Mouse (Mus musculus): ENCODE measurements around the gene Acaca. TPM values are rescaled to one million over a fixed set of nuclear protein-coding genes. Genes with fewer than 3 reads are reported as not detected.

The Acaca gene
- polyA plus RNA-seq, 1 experiment from 2014 or later, result 20.5 TPM

DNA sequence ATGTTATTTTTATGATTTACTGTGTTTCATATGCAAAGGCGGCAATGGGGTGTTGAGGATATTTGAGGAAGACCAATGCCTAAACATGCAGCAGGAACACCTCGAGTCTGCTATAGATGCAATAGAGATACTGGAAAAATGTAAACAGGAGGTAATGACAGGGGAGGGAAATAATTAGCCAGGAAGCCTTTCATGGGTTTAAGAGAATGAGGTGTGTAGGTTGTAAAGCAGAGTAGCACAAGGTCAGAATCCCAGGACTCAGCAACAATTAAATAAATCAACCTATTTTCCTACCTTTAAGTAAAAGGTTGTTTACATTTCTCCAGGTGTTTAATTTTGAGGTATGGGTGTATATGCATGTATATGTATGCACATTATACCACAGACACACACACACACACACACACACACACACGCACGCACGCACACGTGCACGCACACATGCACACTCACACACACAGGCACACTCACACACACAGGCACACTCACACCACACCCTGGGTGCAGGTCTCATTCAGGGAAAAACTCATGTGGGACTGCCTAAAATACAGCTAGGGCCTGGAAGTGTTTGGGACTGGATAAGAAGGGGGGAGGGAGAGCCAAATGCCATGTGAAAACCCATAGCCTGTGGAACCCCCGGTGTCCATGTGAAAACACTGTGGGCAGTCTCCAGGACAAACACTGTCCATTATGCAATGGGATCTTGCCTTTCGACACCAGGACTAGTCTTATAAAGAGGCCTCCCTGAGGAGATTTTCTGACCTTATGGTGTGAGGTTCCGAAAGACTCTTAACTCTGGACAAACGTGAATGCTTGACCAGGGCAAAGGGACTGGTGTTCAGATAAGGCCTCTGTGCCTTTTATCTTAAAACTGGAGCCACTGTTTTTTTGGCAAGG lies 43.3 kb downstream of the Acaca start:
- WGBS, result 62% methylated on average over 11 of the region's 11 CpGs
- Histone ChIP-seq H3K9ac (no peak overlapping the region), H3K4me2 (no peak overlapping the region), H3K4me3 (ENCODE audit: low read depth, low read length) (no peak overlapping the region), H3K27ac (ENCODE audit: low read depth) (no peak overlapping the region), H3K4me1 (ENCODE audit: insufficient read depth) (no peaks in the 10 kb centered on the region), H3K9me3 (ENCODE audit: low read depth, low read length) (no peaks in the 10 kb centered on the region), H3K36me3 (ENCODE audit: insufficient read depth) (no peaks in the 10 kb centered on the region), H3K27me3 (ENCODE audit: insufficient read depth, low read length) (no peaks in the 10 kb centered on the region)
- no peak for ATAC-seq (ENCODE audit: insufficient read depth)
- DNase-seq, result no peak
- TF ChIP-seq CTCF (IDR thresholded peaks at IDR 0.05; ENCODE audit: low read depth), result no peak

DNA sequence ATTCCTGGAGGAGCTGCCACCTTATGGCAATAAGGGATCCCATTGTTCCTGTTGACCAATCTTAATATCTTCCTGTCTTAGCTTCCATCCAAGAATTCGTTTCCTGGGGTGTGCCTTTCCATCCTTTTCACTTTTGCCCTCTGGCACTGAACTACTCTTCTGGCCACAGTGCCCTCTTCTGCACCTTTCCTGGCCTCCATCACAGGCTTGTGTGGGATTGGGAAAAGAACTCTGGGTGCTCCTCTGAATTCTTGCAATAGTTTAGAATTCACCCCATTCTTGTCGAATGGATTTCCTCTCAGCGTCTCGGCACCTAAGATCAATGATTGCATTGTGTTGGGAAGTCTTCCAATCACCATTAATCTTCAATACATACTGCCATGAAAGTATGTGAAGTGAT lies 49.1 kb downstream of the Acaca start:
- no peak overlapping the region for H3K9ac ChIP-seq
- no peak for ATAC-seq (ENCODE audit: insufficient read depth)

DNA sequence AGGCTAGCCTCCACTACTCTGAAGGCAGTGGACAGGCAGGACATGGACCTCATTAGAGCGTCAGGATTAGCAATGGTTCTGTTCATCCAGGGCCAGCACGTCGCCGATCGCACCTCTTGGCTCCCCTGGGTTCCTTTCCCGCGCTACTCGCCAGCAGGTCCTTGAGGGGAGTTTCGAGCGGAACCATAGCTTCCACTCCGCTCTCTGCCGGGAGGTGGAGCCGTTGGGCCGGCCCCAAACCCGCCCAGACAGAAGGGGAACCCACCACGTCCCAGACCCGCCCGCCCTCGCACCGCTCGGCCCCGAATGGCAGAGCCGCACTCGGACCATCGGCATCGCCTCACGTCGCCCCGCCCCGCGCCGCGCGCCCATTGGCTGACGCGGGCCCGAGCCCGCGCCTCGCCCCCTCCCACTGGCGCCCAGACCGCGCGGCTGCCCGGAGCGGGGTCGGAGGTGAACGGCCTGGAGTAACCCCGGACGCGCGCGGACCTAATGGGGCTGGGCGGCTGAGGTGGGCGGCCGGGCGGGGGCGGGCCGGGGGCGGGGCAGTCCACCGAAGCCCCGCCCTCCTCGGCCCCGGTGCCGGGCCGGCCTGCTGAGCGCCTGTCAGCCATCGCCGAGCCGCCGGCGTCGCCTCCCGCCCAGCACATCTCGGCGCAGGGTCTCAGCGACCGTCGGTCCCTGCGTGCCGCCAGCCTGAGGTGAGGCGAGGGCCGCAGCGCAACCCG lies 49.9 kb downstream of the Acaca start:
- DNase-seq (peak; percentile 98), ATAC-seq (ENCODE audit: insufficient read depth) (peak; percentile 98)
- peak; percentile 70 for TF ChIP-seq CTCF (IDR thresholded peaks at IDR 0.05; ENCODE audit: low read depth)
- H3K4me3 ChIP-seq (ENCODE audit: low read depth, low read length), result peak overlapping the region; percentile 76
- peak overlapping the region; percentile 88 for H3K27ac ChIP-seq (ENCODE audit: low read depth)
- under 1% methylated on average over 75 of the region's 85 CpGs for WGBS
- no peaks in the 10 kb centered on the region for H3K27me3 ChIP-seq (ENCODE audit: insufficient read depth, low read length)
- H3K9me3 ChIP-seq (ENCODE audit: low read depth, low read length), result no peaks in the 10 kb centered on the region
- peak overlapping the region; percentile 78 for H3K9ac ChIP-seq
- H3K36me3 ChIP-seq (ENCODE audit: insufficient read depth), result no peaks in the 10 kb centered on the region
- peak overlapping the region; percentile 75 for H3K4me2 ChIP-seq
- H3K4me1 ChIP-seq (ENCODE audit: insufficient read depth), result peaks cover 10% of the 10 kb centered on the region; the same call in 1 of the 2 replicates

More for the DNA sequence above, 49.1 kb downstream of the Acaca start:
- H3K9me3 ChIP-seq (ENCODE audit: low read depth, low read length), result no peaks in the 10 kb centered on the region
- no peak for DNase-seq
- TF ChIP-seq CTCF (IDR thresholded peaks at IDR 0.05; ENCODE audit: low read depth), result no peak
- H3K4me1 ChIP-seq (ENCODE audit: insufficient read depth), result peaks cover 10% of the 10 kb centered on the region; the same call in 1 of the 2 replicates
- H3K27me3 ChIP-seq (ENCODE audit: insufficient read depth, low read length), result no peaks in the 10 kb centered on the region
- peak overlapping the region; percentile 75 for H3K4me2 ChIP-seq
- no peak overlapping the region for H3K27ac ChIP-seq (ENCODE audit: low read depth)
- no peak overlapping the region for H3K4me3 ChIP-seq (ENCODE audit: low read depth, low read length)
- 24% methylated on average over 4 of the region's 4 CpGs for WGBS
- no peaks in the 10 kb centered on the region for H3K36me3 ChIP-seq (ENCODE audit: insufficient read depth)

DNA sequence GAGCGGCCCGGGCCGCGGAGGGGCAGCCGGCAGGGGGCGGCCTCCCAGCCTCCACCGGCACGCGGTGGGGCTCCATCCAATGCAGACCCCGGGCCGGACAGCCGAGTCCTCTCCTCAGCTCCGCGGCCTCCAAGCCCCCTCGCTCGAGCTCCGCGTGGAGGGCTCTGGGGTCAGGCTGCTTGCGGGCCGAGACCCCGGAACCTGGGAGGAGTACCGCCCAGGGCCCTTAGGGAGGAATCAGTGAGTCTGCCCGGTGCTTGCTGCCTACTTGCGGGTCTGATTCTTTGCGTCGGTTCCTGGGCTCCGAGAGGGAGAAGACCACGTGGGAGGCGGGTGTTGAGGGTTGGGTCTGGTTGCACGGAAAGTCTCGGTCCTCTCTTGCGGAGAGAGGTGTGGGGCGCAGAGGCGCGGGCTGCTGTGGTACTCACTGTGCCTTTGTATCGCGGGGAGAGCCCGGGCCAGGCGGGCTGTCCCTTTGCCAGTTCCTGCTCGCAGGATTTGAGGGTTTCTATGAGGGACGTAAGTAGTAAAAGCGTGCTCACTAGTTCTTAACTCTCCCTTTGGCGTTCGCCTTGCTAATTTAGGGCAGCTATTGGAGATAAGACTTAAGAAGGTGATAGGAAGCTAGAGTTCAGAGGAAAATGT lies 50.6 kb downstream of the Acaca start:
- Histone ChIP-seq H3K4me1 (ENCODE audit: insufficient read depth) (peaks cover 10% of the 10 kb centered on the region; the same call in 1 of the 2 replicates), H3K36me3 (ENCODE audit: insufficient read depth) (no peaks in the 10 kb centered on the region), H3K9me3 (ENCODE audit: low read depth, low read length) (no peaks in the 10 kb centered on the region), H3K4me3 (ENCODE audit: low read depth, low read length) (peak overlapping the region; percentile 76), H3K27me3 (ENCODE audit: insufficient read depth, low read length) (no peaks in the 10 kb centered on the region), H3K27ac (ENCODE audit: low read depth) (peak overlapping the region; percentile 88), H3K4me2 (peak overlapping the region; percentile 75), H3K9ac (peak overlapping the region; percentile 78)
- 0 out of 2 replicates have a peak, but pooled peaks have one; percentile 15 for TF ChIP-seq CTCF (IDR thresholded peaks at IDR 0.05; ENCODE audit: low read depth)
- WGBS, result 0% methylated on average over 42 of the region's 44 CpGs
- peak; percentile 55 for ATAC-seq (ENCODE audit: insufficient read depth)
- DNase-seq, result peak; percentile 76

DNA sequence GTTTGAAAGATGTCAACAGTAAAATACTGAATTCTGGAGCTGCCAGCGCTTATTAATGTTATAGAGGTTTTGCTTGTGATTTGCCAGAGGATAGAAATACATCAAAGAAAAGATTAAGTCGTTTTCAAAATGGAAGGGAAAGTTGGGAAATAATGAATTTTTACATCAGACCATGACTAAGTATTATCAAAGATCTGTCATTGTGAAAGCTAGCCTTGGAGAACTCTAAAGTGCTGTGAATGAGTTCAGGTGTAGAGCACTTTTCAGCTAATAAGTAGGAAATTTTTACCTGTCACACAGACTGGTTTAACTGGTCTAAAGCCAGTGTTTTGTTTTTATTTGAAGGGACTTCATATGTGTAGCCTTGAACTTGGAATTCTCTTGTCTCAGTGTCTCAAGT lies 51.8 kb downstream of the Acaca start:
- no peak for TF ChIP-seq CTCF (IDR thresholded peaks at IDR 0.05; ENCODE audit: low read depth)
- peak overlapping the region; percentile 78 for H3K9ac ChIP-seq
- WGBS, result 63% methylated on average over 2 of the region's 2 CpGs

DNA sequence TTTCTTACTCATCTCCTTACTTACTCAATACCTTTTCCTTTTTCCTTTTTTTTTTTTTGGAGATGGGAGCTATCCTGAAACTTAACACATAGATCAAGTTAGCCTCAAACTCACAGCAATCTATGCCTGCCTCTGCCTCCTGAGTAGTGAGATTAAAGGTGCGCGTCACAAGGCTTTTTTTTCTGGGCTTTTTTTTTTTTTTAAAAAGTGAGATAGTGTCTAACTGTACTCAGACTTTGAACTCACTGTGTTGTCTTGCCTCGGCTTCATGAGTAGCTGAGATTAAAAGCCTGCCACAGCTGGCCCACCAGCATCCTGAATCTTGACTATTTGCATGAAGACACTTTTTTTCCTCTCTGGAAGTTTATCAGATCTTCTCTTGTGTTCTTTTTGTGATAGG lies 59.1 kb downstream of the Acaca start:
- H3K9me3 ChIP-seq (ENCODE audit: low read depth, low read length), result no peaks in the 10 kb centered on the region
- H3K27ac ChIP-seq (ENCODE audit: low read depth), result no peak overlapping the region
- 85% methylated on average over 3 of the region's 3 CpGs for WGBS

More for the DNA sequence above, 51.8 kb downstream of the Acaca start:
- Histone ChIP-seq H3K4me3 (ENCODE audit: low read depth, low read length) (peak overlapping the region; percentile 76), H3K9me3 (ENCODE audit: low read depth, low read length) (no peaks in the 10 kb centered on the region), H3K4me1 (ENCODE audit: insufficient read depth) (peaks cover 10% of the 10 kb centered on the region; the same call in 1 of the 2 replicates), H3K27me3 (ENCODE audit: insufficient read depth, low read length) (no peaks in the 10 kb centered on the region), H3K36me3 (ENCODE audit: insufficient read depth) (no peaks in the 10 kb centered on the region), H3K27ac (ENCODE audit: low read depth) (no peak overlapping the region), H3K4me2 (peak overlapping the region; percentile 75)
- ATAC-seq (ENCODE audit: insufficient read depth) (no peak), DNase-seq (no peak)

More for the DNA sequence above, 59.1 kb downstream of the Acaca start:
- no peak for ATAC-seq (ENCODE audit: insufficient read depth)
- H3K4me1 ChIP-seq (ENCODE audit: insufficient read depth), result no peaks in the 10 kb centered on the region
- no peaks in the 10 kb centered on the region for H3K36me3 ChIP-seq (ENCODE audit: insufficient read depth)
- no peak overlapping the region for H3K4me2 ChIP-seq
- no peak for DNase-seq
- no peaks in the 10 kb centered on the region for H3K27me3 ChIP-seq (ENCODE audit: insufficient read depth, low read length)
- H3K9ac ChIP-seq, result no peak overlapping the region
- TF ChIP-seq CTCF (IDR thresholded peaks at IDR 0.05; ENCODE audit: low read depth), result no peak
- no peak overlapping the region for H3K4me3 ChIP-seq (ENCODE audit: low read depth, low read length)
